Mouse (Mus musculus): Measurements from ENCODE around the gene Oprl1.

The Oprl1 gene

DNA sequence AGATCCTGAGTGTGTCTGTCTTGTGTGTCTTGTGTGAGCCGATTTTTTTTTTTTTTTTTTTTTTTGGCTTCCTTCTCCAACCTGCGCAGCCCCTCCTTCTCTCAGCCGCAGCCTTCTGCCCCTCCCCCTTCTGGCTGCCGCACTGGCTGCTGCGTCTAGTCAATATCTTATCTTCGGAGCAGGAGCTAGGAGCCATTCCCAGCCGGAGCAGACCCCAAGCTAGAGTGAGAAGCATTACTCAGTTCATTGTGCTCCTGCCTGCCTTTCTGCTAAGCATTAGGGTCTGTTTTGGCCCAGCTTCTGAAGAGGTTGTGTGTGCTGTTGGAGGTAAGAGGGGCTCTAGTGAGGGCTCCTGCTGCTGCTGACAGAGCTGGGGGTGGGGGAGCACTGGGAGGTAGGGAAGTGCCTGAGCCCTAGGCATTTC, at the start of gene Oprl1:
Gene Oprl1, plus strand, starts transcription at position 114 of the 424 bp plus-strand sequence.
- no peak for DNase-seq (ENCODE audit: low spot score)

DNA sequence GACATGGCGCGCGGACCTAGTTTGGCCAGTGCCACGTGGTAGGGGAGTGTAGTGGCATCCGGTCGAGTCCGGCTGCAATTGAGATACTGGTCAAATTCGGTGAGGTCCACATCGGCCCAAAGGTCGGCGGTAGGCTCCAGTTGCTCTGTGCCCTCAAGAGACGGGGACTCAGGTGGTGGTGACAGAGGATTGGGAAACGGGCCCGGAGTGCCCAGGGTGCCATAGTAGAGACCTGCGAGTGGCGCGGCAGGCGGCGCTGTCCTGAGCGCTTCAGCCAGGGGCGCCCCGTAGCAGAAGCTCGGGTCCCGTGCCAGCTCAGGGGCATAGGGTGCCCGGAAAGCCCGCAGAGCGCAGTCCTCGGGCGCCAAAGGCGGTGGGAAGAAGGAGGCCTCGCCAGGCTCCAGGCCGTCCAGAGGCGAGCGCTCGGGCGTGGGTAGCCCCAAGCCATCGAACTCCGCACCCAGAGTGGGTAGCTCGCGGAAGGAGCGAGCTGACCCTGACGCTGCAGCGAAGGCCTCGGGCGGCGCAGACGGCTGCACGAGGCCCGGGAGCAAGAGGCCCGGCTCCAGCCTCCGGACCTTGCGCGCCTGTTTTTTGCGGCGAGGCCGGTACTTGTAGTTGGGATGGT, 44.4 kb upstream of the Oprl1 start:
- DNase-seq (ENCODE audit: low spot score) = no peak

DNA sequence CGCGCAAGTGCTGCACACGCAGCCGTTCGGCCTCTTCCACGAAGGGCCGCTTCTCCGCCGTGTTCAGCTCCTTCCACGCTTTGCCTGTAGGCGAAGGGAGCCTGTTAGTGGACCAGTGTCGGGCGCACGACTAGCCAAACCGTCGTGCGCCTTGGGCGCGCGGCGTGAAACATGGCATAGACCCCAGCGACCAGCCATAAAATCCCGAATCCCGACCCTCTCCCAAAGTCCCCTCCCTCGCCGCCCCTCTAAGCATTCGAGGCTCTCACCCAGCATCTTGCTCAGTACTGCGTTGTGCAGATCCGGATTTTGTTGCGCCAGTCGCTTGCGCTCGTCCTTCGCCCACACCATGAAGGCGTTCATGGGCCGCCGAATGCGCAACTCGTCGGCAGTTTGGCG, 43.9 kb upstream of the Oprl1 start:
- no peak for DNase-seq (ENCODE audit: low spot score)

DNA sequence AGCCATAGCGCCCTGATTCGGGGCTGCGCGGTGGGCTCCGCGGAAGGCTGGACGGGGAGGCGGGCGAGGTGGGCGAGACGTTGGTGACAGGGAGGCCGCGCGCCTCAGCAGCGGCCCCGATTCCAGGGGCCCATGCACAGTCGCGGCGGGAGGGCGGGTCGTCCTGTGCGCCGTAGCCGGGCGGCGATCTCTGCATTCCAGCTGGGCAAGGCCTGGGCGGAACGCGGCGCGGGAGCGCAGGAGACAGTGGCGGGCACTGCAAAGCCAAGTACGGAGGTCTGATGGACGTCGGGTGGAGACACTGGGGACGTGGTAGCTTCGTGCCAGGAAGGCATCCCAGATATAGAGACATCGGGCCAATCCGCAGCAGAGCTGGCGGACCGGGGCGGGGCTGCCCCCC, 43.5 kb upstream of the Oprl1 start, which contains the start of gene Sox18:
Gene Sox18, minus strand, starts transcription at position 315 of the 400 bp plus-strand sequence.
- no peak for DNase-seq (ENCODE audit: low spot score)

DNA sequence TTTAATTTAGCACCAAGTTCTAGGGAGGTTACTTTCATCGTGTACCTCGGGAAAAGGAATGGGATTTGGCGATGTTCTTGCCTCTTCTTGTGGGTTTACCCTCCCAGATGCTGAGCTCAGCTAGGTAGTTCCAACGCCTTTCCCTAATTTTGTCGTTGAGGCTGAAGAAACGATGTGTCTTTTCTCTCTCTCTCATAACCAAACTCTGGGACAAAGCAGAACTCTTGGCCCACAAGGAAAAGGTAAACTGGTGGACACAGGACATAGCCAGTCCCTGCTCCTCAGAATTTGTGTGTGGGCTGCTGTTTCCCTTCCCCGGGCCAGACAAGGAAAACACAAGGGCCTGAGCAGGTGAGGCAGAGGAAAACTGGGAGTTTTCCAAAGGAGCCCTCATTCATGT, 42.8 kb upstream of the Oprl1 start:
- DNase-seq (ENCODE audit: low spot score) = no peak

DNA sequence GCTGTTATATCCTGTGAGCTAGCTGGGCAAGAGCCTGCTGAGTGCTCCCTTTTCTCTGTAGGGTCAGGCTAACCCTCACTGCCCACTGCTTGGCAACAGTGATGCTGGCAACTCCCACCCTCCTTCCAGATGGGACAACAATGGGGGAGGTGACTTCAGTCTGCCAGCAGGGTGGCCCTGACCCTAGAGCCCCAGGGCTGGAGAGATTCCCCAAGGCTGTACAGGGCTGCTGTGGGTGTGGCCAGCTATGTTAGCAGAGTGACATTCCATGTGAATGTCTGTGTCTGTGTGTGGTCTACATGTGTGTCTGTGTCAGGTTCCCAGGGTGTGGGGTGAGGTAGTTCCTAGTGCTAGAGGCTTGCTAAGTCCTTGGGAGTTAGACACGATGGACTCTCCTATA, 41.3 kb upstream of the Oprl1 start:
- no peak for DNase-seq (ENCODE audit: low spot score)

DNA sequence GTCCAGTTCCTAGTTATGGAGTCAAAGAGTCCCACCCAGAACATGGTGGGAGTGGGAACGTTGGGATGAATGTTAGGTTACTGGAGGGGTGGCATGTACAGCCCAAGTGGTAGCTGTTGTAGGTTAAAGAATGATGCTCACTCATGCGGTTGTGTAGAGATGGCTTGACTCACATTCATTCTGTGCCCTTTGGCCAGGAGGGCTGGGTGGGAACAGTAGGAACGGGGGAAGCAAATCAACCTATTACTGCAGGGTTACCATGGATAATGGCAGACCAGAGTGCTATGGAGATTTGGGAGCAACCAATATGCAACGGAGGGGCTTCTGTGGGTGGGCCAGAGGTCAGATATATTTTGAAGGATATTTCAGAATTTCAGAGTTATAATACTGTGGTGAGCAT, 39.9 kb upstream of the Oprl1 start:
- DNase-seq (ENCODE audit: low spot score) = no peak

DNA sequence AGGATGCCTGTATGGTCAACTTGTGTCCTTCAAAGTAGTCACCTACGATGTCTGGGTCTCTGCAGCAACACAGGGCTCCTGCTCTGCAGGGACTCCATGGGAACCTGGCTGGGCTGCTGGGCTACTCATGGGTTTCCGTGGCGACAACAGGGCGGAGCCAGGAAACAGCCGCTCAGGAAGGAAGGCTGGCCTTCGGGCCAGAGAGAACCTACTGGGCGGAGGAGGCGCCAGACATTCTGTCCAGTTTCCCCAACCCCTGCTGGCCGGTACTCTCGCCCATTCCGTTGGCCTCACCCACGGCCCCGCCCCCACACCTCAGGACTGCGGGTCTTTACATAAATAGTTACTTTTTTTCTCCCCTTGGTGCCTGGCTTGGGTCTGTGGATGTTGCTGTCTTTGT, 39.4 kb upstream of the Oprl1 start:
- no peak for DNase-seq (ENCODE audit: low spot score)

DNA sequence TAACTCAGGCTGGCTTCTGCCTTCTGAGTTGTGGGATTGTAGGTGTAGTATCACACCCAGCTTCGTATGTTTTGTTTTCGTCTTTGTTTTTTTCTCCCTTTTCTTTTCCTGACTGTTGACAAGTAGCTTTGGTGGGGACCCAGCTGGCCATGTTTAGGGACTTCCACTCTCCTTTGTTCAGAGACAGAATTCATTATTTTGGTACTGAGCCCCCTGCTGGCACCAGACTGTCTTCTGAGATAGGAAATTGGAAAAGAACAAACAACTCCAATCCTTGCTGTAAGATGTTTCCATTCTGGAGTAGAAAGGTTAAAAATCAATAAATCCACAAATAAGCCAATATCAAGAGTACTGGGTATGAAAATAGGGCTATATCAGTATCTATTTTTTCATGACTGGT, 38.4 kb upstream of the Oprl1 start:
- DNase-seq (ENCODE audit: low spot score) = no peak

DNA sequence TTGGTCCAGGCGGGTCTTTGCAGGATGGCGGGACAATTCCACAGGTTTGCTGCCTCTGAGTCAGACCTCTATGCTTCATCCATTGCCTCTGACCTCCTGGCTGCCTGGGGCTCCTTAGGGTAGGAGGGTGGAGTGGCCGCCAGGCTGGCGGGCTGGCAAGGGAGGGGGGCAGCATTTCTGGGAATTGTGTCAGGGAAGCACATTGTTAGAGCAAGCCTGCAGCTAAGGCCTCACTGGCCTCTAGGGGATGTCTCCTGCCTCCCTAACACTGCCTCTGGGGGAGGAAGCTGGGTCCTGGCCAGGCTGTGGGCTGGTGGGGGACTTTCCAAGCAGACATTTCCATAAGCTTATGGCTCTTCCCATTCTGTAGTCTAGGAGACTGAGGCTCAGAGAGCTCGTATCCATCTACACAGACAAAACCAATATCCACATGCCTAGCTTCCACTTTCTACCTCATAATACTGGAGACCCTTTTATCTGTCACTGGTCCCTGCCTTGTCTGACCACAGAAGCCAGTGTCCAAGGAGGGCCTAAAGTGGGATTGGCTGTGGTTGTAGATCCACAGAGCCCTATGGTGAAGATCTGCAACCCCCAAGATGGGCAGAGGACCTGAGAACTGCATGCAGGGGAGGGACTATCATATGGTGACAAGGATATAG, 37.6 kb upstream of the Oprl1 start:
- no peak for DNase-seq (ENCODE audit: low spot score)

DNA sequence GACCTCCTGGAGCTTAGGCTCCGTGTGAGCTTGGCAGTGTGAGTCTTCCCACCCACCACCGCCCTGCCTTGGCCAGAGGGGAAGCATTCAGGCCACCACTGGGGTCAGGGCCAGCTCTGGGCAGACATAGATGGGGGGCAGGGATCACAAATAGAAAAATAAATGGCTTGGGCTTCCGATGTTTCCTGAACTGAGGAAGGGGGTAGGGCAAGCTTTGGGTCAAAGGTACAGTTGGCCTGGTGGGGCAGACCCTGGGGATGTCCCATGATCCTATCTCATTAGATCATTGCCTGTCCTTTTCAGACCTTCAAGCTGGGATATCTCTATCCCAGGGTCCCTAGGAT, 37.1 kb upstream of the Oprl1 start:
- DNase-seq (ENCODE audit: low spot score) = no peak

DNA sequence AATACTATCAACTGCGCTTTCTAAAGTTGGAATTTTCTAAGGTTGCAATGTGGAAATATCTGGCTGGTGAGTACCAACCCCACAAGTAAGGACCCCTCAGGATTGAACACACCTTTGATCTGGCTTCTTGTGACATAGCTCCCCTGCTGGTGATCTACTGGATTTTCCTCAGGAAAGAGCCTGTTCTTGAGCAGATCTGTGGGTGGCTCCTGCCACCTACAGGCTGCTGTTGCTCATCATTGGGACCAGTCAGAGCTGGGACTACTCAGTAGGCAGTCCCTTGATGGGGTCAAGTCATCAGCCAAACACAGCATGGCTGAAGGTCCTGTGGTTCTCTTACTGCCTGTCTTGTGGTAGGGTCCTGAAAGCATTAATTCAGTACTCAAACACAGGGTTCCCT, 36.0 kb upstream of the Oprl1 start:
- peak; percentile 82 for DNase-seq (ENCODE audit: low spot score)

DNA sequence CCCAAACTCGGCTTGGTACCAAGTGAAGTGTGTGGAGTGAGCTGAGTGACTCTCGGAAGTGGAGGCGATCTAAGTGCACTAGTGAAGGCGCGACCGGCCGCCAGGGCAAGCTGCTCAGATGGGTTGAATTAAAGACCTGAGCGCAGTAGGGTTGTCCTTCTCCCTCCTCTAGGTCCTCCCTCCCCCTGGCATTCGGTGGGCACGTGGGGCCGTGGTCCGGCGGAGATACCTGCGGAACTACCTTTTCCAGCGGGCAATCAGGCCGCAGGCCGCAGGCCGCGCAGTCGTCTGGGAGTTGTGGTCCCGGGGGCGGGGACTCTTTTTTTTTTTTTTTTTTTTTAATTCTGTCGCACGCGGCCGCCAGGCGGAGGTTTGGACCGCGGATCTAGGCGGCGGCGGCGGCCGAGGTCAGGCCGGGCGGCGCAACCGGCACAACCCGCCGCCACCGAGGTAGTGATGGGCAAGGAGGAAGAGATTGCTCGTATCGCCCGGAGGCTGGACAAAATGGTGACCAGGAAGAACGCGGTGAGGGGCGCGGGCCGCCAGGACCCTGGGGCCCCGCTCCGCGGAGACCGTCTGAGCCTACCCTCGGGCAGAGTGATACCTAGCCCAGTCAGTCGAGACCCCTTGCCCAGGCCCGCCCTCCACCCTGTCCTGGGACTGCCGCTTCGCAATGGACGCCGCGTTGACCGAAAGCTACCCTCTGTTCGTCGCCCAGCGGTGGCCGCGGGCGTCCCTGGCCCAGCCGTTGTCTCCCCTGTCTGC, 34.7 kb upstream of the Oprl1 start, which contains the start of gene Tcea2:
Gene Tcea2, plus strand, starts transcription at position 360 of the 765 bp plus-strand sequence.
- no peak for DNase-seq (ENCODE audit: low spot score)

DNA sequence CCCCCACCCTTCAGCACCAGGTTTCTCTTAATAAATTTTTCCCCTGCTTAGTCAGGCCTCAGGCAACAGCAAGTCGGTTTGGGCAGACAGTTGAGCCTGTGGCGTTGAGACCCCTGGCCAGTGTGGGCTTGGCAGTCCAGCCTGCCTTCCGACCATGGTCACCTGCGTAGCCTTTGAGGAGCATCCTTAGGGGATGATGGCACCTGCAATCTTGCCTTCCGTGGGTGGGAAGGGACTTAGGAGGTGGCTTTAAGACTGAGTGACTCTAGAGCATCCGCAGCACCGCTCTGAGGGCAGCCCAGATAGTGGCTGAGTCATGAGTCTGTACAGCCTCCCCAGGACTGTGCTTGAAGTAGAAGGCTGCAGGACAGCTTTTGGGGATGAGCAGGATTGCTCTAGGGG, 34.1 kb upstream of the Oprl1 start:
- no peak for DNase-seq (ENCODE audit: low spot score)

DNA sequence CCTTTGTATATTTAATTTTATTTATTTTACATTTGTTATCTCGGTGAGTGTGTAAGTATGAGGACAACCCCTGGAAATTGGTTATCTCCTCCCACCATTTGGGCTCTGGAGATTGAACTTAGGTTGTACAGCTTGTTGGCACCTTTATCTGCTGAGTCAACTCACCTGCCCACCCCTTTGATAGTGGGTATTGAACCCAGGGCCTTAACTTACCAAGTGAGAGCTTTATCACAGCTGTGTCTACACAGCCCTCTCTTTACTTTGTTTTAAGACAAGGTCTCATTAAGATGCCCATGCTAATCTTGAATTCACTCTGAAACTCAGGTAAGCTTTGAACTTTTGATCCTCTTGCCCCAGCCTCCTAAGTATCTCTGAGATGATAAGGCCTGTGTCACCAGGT, 32.8 kb upstream of the Oprl1 start:
- no peak for DNase-seq (ENCODE audit: low spot score)

DNA sequence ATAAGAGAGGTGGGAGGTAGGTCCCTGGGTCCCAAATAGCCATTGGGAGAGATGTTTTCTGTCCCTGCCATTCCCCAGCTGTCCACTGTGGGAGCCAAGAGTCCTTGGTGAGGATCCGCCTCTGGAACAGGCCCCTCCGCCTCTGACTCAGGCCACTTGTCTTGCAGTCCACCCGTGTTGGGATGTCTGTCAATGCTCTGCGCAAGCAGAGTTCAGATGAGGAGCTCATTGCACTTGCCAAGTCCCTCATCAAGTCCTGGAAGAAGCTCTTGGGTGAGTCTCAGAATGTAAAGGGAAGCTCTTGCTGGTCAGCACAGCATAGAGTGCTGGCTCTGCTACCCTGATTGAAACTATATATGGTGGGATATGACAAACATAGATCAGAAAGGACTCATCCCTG, 31.4 kb upstream of the Oprl1 start:
- DNase-seq (ENCODE audit: low spot score) = no peak

DNA sequence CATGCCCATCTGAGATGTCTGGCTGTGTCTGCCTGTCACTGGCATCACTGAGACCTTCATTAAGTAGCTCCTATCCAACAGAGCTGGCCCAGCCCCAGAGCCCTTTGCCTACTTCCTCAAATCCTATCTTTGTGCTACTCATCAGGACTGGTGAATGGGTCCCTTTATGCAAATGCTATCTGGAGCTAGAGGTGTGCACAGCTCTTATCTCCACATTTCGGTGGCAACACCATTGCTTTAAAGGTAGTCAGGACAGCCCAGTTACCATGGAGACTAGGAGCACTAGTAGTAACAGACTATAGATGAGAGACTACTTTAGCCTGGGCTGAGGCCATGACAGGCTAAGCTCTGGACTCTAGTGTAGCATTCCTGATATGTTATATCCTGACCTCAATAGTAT, 30.1 kb upstream of the Oprl1 start:
- DNase-seq (ENCODE audit: low spot score) = no peak

DNA sequence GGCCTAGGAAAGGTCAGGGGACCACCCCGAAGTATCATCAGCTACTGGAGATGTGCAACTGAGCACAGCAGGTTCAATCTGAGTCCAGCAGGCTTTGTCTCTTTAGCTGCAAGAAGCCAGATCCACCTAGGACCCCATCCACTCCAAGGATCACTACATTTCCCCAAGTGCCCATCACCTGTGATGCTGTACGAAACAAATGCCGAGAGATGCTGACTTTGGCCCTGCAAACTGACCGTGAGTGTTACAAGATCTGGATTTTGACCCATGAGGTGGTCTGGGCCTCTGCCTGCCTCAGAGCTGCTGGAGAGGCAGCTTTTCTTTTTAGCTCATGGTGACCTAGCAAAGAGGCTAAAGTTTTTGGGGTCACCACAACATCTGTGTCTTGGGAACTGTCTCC, 29.1 kb upstream of the Oprl1 start:
- no peak for DNase-seq (ENCODE audit: low spot score)

DNA sequence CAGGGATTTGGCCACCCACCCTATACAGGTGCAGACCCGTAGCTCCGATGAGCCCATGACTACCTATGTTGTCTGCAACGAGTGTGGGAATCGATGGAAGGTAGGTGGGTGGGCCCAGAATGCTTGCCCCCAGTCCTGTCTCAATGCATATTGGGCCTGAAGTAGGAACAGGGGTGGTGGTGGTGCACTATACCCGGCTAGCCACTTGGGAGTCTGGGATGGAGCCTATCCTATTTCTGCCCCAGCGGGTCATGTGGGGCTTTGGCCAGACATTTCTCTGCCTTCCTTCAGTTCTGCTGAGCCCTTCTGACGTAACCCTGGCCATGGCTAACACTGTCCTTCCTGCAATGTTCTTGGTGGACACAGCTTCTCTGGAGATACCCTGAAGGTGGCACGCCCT, 27.2 kb upstream of the Oprl1 start:
- DNase-seq (ENCODE audit: low spot score) = no peak

DNA sequence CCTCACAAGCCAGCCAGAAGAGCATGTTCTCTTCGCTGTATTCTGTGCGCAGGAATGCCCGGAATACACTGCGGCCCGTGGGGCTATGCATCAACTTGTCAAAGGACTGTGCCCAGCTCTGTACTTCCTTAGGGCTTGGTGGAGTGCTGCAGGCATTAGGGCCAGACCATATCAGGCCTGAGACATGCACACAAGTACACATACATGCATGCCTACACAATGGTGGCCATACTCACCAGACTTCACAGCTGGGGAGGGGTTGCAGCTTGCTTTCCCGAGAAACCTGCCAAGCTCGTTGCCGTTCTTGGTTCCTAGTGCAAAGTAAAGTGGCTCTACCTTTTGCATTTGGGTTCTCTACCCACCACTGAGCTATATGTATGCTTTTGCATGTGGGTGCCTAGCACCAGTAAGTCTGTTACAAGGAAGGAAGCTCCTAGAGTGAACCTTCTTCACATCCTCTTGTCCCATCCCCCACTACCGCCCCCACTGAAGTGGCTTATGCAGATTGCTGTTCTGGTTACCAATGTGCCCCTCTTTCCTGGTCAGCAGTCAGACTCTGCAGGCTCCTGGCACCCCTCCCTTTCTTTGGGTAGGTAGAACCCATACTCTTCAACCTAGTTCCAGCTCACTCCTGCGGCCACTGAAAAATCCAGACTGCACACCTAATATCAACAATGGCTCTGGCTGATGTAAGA, 25.2 kb upstream of the Oprl1 start:
- DNase-seq (ENCODE audit: low spot score) = no peak

DNA sequence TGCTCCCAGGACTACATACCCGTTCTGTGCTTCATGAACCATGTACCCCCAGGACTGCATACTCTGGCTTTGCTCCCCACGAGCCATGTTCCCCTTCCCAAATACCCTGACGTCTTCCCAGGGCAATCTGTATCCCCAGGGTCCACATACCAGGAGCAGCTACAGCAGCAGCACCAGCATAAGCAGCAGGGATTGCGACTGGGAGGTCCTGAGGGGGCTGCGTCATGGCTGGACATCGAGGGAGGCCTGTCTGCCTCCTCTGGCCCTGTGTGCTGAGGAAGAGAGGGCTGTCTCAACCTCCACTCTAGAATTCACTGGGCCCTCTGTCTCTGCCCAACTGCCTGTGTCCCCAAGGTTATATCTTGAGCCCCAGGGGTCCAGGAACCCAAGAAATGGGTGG, 23.7 kb upstream of the Oprl1 start:
- no peak for DNase-seq (ENCODE audit: low spot score)

DNA sequence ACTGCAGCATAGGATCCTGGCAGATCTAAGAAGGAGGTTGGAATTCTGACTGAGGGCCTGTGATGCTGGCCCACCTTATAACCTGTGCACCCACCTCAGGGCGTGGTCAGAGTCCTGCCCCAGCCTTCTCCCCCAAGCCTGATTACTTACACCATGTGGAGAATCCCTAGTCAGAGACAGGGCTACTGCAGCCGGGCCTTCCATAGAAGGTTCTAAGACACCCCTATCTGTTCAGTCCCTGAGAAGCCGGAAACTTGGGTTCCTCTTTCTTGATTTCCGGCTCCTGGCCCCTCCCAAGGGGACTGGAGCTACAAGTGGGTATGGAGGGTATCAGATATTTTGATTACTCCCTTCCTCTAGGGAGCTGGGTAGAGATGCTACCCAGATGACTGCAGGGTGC, 23.2 kb upstream of the Oprl1 start:
- no peak for DNase-seq (ENCODE audit: low spot score)

DNA sequence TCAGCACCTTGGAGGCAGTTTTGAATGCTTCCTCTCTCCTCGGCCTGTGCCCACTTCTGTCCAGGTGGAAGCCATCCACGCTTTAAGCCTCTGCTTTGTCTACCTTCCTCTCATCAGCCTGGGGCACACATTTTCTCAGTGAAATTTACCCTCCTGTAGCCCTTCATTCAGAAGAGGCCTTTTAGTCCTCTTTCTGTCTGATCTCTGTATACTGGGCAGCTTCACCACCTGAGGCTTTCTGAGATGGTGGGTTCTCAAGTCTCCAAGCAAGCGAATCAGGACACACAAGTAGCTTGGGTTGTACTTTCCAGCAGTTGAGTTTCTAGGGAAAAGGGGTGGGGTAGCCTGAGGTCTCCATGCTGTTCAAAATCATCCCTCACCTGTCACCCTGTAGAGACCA, 22.5 kb upstream of the Oprl1 start:
- DNase-seq (ENCODE audit: low spot score) = no peak
